Mouse (Mus musculus) heart, embryonic 15.5 days (tissue): Measurements from ENCODE around the gene Gjc3. TPM values are rescaled to one million over a fixed set of nuclear protein-coding genes. Genes with fewer than 3 reads are reported as not detected.
"Not testable (repeated sequence)": the region's sequence is repeated elsewhere in the genome, so short reads cannot be mapped to it uniquely, and the experiment has no call there.

Source experiments
- ATAC-seq: fragments of 200-750 bp; cut with Nextera tagmentation; replicated peaks from 2 replicates; pipeline ENCODE4 v1.8.0; 2017; ENCODE audit warnings: low read depth, moderate TSS enrichment; ENCODE audit not compliant: insufficient number of reproducible peaks, insufficient read depth, low FRiP score
- H3K27ac ChIP-seq: fragments of 300-500 bp; sonication (generic); 2 replicates; pipeline ENCODE4 v1.5.1; 2015; ENCODE audit warnings: mild to moderate bottlenecking, inconsistent platforms
- H3K27me3 ChIP-seq: fragments of 300-500 bp; sonication (generic); 2 replicates; pipeline ENCODE4 v1.6.1; 2015; ENCODE audit warnings: inconsistent platforms
- H3K36me3 ChIP-seq: fragments of 300-500 bp; sonication (generic); 2 replicates; pipeline ENCODE4 v1.6.1; 2015; ENCODE audit warnings: mild to moderate bottlenecking, inconsistent platforms
- H3K4me1 ChIP-seq: fragments of 300-500 bp; sonication (generic); replicated peaks from 2 replicates; pipeline ENCODE4 v1.6.1; 2015; ENCODE audit warnings: inconsistent platforms
- H3K4me2 ChIP-seq: fragments of 300-500 bp; sonication (generic); 2 replicates; pipeline ENCODE4 v1.6.1; 2015; ENCODE audit warnings: inconsistent platforms, mild to moderate bottlenecking, moderate library complexity
- H3K4me3 ChIP-seq: fragments of 300-500 bp; sonication (generic); 2 replicates; pipeline ENCODE4 v1.5.1; 2015; ENCODE audit warnings: mild to moderate bottlenecking, inconsistent platforms
- H3K9ac ChIP-seq: fragments of 300-500 bp; sonication (generic); 2 replicates; pipeline ENCODE4 v1.6.1; 2015; ENCODE audit warnings: mild to moderate bottlenecking, inconsistent platforms
- H3K9me3 ChIP-seq: fragments of 300-500 bp; sonication (generic); replicated peaks from 2 replicates; pipeline ENCODE4 v1.6.1; 2016; ENCODE audit warnings: inconsistent platforms
- WGBS: fragments of 180-500 bp; shearing (Covaris S2); methylation state at CpG from one replicate; pipeline ENCODE4 v1.1.7; 2015; ENCODE audit warnings: mixed read lengths; 5-methylcytosine and 5-hydroxymethylcytosine counted together
- polyA plus RNA-seq: library from polyadenylated mRNA; unstranded; fragments of >200 nt; fragmentation: Nextera tagmentation; extraction: Ambion mirVana; gene quantifications from 2 replicates; pipeline ENCODE4 v1.2.1, GENCODE M21; 2015

The Gjc3 gene
- polyA plus RNA-seq, 1 experiment from 2014 or later: not detected

DNA sequence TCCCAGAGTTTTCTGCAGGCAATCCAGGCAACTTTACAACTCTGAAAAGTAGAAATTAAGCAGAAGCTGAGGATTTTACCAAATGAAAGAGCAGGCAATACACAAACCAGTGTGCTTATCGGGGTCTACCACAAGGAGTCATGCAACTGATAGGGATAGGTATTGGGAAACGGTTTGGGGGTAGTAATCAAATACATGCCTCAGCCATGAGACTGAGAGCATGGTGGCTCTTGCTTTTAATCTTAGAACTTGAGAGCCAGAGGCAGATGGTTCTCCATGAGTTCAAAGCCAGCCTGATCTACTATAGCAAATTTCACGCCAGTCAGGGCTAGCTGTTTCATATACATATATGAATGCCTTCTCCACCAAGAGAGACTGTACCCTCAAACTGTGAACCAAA is 6.5 kb downstream of the Gjc3 start:
- no peak overlapping the region for H3K9ac ChIP-seq
- no peaks in the 10 kb centered on the region for H3K36me3 ChIP-seq
- no peak overlapping the region for H3K27ac ChIP-seq
- H3K27me3 ChIP-seq: no peaks in the 10 kb centered on the region
- ATAC-seq: no peak
- WGBS: 85% methylated on average over 3 of the region's 3 CpGs
- H3K4me3 ChIP-seq: no peak overlapping the region
- H3K9me3 ChIP-seq: no peaks in the 10 kb centered on the region
- no peaks in the 10 kb centered on the region for H3K4me1 ChIP-seq
- H3K4me2 ChIP-seq: no peak overlapping the region

- no peak overlapping the region for H3K4me2 ChIP-seq
- no peaks in the 10 kb centered on the region for H3K27me3 ChIP-seq
- WGBS: 30% methylated on average over 6 of the region's 6 CpGs
- H3K4me1 ChIP-seq: no peaks in the 10 kb centered on the region
- no peak for ATAC-seq
- no peak overlapping the region for H3K27ac ChIP-seq
- no peaks in the 10 kb centered on the region for H3K9me3 ChIP-seq
- no peak overlapping the region for H3K9ac ChIP-seq
- no peak overlapping the region for H3K4me3 ChIP-seq
- no peaks in the 10 kb centered on the region for H3K36me3 ChIP-seq
These were observed 11.7 kb downstream of the Gjc3 start for GRCm38 (mm10) chr5:137951218-137951617.

DNA sequence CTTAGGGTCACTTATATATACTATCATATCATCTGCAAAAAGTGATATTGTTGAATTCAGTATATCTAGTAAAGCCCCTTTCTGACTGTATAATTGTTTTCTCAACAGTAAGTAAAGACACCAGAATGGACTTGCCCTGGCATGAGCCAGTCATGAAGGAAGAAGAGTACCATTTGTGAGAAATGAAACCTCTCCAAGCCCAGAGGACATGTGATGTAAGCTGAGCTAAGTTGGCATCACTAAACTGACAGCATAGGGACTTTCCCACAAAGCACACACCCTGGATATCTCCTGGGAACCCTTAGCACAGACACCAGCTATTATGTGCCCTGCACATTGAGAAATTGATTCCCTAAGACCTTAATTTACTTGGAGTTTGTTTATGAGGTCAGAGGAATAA is 15.6 kb downstream of the Gjc3 start:
- H3K9me3 ChIP-seq: no peaks in the 10 kb centered on the region
- no peak for ATAC-seq
- H3K27me3 ChIP-seq: no peaks in the 10 kb centered on the region
- H3K4me3 ChIP-seq: no peak overlapping the region
- no peak overlapping the region for H3K9ac ChIP-seq
- no peaks in the 10 kb centered on the region for H3K4me1 ChIP-seq
- no peak overlapping the region for H3K4me2 ChIP-seq
- no peaks in the 10 kb centered on the region for H3K36me3 ChIP-seq
- no peak overlapping the region for H3K27ac ChIP-seq

GRCm38 (mm10) chr5:137943133-137943532 is 19.8 kb downstream of the Gjc3 start:
- no peak overlapping the region for H3K4me2 ChIP-seq
- no peaks in the 10 kb centered on the region for H3K4me1 ChIP-seq
- WGBS: 45% methylated on average over 1 of the region's 1 CpGs
- no peak overlapping the region for H3K4me3 ChIP-seq
- H3K36me3 ChIP-seq: no peaks in the 10 kb centered on the region
- ATAC-seq: no peak
- H3K9me3 ChIP-seq: no peaks in the 10 kb centered on the region
- H3K9ac ChIP-seq: no peak overlapping the region
- H3K27ac ChIP-seq: no peak overlapping the region
- no peaks in the 10 kb centered on the region for H3K27me3 ChIP-seq

GRCm38 (mm10) chr5:137940948-137941347 is 21.9 kb downstream of the Gjc3 start:
- no peak overlapping the region for H3K4me2 ChIP-seq
- H3K27ac ChIP-seq: no peak overlapping the region
- no peak for ATAC-seq
- no peak overlapping the region for H3K4me3 ChIP-seq
- H3K36me3 ChIP-seq: no peaks in the 10 kb centered on the region
- 83% methylated on average over 4 of the region's 4 CpGs for WGBS
- no peaks in the 10 kb centered on the region for H3K27me3 ChIP-seq
- no peaks in the 10 kb centered on the region for H3K9me3 ChIP-seq
- H3K9ac ChIP-seq: no peak overlapping the region
- H3K4me1 ChIP-seq: no peaks in the 10 kb centered on the region

DNA sequence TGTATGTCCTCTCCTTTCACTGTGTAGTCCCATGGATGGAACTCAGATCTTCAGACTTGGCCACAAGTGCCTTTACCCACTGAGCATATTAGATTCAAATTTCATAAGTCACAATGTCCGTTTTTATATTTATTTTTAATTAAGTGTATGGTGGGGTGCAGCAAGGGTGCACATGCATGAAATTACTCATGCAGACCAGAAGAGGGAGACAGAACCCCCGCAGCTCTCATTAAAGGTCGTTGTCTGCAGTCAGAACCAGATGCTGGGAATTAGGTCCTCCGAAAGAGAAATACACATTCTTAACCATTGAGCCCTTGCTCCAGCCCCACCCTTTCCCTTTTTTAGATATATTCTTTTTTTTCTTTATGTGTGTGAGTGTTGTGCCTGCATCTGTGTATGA is 25.7 kb downstream of the Gjc3 start:
- H3K36me3 ChIP-seq: no peaks in the 10 kb centered on the region
- H3K27me3 ChIP-seq: no peaks in the 10 kb centered on the region
- no peaks in the 10 kb centered on the region for H3K4me1 ChIP-seq
- no peak for ATAC-seq
- H3K27ac ChIP-seq: no peak overlapping the region
- H3K4me2 ChIP-seq: no peak overlapping the region
- H3K4me3 ChIP-seq: no peak overlapping the region
- WGBS: 56% methylated on average over 4 of the region's 4 CpGs
- no peaks in the 10 kb centered on the region for H3K9me3 ChIP-seq
- no peak overlapping the region for H3K9ac ChIP-seq

DNA sequence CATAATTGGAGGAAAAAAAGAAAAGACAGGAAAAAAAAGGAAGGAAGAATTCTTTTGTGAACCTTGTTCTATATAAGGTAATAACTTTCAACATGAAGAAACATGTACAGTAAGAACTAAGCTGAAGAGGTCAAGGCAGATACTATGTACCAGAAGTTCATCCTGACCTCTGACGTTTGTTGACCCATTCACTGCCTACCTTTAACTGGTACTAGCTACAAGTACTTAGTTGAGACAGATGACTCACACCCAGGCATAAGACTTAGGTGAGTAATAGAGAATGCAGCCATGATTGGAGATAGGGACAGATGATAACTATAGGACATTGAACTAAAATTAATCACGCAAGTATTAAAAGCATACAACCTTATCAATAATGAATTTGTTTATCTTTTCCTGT is 26.4 kb downstream of the Gjc3 start:
- Histone ChIP-seq H3K9ac (no peak overlapping the region), H3K4me2 (no peak overlapping the region), H3K27ac (no peak overlapping the region), H3K4me3 (no peak overlapping the region), H3K27me3 (no peaks in the 10 kb centered on the region), H3K36me3 (no peaks in the 10 kb centered on the region), H3K4me1 (no peaks in the 10 kb centered on the region), H3K9me3 (no peaks in the 10 kb centered on the region)
- ATAC-seq: no peak
- 81% methylated on average over 2 of the region's 2 CpGs for WGBS

GRCm38 (mm10) chr5:137933934-137934333 is 29.0 kb downstream of the Gjc3 start:
- not testable (repeated sequence) for H3K36me3 ChIP-seq, H3K27ac ChIP-seq, H3K4me2 ChIP-seq, H3K9ac ChIP-seq, H3K4me3 ChIP-seq, H3K9me3 ChIP-seq, H3K27me3 ChIP-seq, ATAC-seq, H3K4me1 ChIP-seq
- 67% methylated on average over 2 of the region's 2 CpGs for WGBS

- Histone ChIP-seq H3K27me3 (no peaks in the 10 kb centered on the region), H3K36me3 (no peaks in the 10 kb centered on the region), H3K4me1 (no peaks in the 10 kb centered on the region), H3K4me3 (no peak overlapping the region), H3K27ac (no peak overlapping the region), H3K9me3 (no peaks in the 10 kb centered on the region), H3K9ac (no peak overlapping the region), H3K4me2 (no peak overlapping the region)
- 75% methylated on average over 11 of the region's 11 CpGs for WGBS
- ATAC-seq: no peak
These were observed 34.5 kb downstream of the Gjc3 start for GRCm38 (mm10) chr5:137928439-137928838.

GRCm38 (mm10) chr5:137922171-137922570 is 40.7 kb downstream of the Gjc3 start:
- H3K9ac ChIP-seq: no peak overlapping the region
- no peak overlapping the region for H3K4me3 ChIP-seq
- no peaks in the 10 kb centered on the region for H3K27me3 ChIP-seq
- H3K27ac ChIP-seq: no peak overlapping the region
- no peaks in the 10 kb centered on the region for H3K36me3 ChIP-seq
- no peak overlapping the region for H3K4me2 ChIP-seq
- H3K9me3 ChIP-seq: no peaks in the 10 kb centered on the region
- H3K4me1 ChIP-seq: no peaks in the 10 kb centered on the region
- ATAC-seq: no peak

DNA sequence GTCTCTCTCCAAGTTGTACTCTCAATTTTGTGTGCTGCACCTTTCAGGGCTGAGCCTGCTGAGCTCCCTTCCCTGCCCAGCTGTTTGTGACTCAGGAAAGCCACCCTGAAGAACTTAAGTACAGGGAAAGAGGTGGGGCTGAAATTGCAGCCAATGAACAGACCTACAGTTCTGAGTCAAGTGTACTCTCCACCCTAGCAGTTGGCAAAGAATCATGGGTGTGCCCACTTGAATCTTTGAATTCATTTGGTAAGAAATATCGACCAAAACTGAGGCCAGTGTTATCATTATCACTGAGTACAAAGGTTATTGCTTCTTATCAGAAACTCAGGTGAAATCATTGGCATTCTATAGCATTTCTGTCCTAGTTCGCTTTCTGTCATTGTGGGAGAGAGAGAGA is 41.4 kb downstream of the Gjc3 start, which contains the start of gene Cyp3a13:
Cyp3a13 (minus strand) TSS at position 88 of the 400 bp plus-strand sequence.
- ATAC-seq: no peak
- Histone ChIP-seq H3K27ac (no peak within 1 kb of the TSS), H3K36me3 (no peaks in the 10 kb centered on the region), H3K4me3 (no peak within 1 kb of the TSS), H3K9me3 (no peaks in the 10 kb centered on the region), H3K4me1 (no peaks in the 10 kb centered on the region), H3K4me2 (no peak within 1 kb of the TSS), H3K27me3 (no peaks in the 10 kb centered on the region), H3K9ac (no peak within 1 kb of the TSS)
- WGBS: 47% methylated on average over 2 of the region's 2 CpGs

GRCm38 (mm10) chr5:137915550-137915949 is 47.3 kb downstream of the Gjc3 start:
- no peaks in the 10 kb centered on the region for H3K36me3 ChIP-seq
- WGBS: 66% methylated on average over 6 of the region's 6 CpGs
- H3K9me3 ChIP-seq: no peaks in the 10 kb centered on the region

GRCm38 (mm10) chr5:137914508-137914907 is 48.4 kb downstream of the Gjc3 start:
- no peak overlapping the region for H3K27ac ChIP-seq

More at GRCm38 (mm10) chr5:137915550-137915949, 47.3 kb downstream of the Gjc3 start:
- no peak overlapping the region for H3K27ac ChIP-seq
- H3K4me2 ChIP-seq: no peak overlapping the region
- no peak for ATAC-seq
- no peaks in the 10 kb centered on the region for H3K27me3 ChIP-seq
- H3K4me3 ChIP-seq: no peak overlapping the region
- H3K9ac ChIP-seq: no peak overlapping the region
- no peaks in the 10 kb centered on the region for H3K4me1 ChIP-seq

More at GRCm38 (mm10) chr5:137914508-137914907, 48.4 kb downstream of the Gjc3 start:
- no peaks in the 10 kb centered on the region for H3K36me3 ChIP-seq
- no peak overlapping the region for H3K9ac ChIP-seq
- no peak overlapping the region for H3K4me2 ChIP-seq
- H3K4me3 ChIP-seq: no peak overlapping the region
- H3K4me1 ChIP-seq: no peaks in the 10 kb centered on the region
- H3K27me3 ChIP-seq: no peaks in the 10 kb centered on the region
- ATAC-seq: no peak
- H3K9me3 ChIP-seq: no peaks in the 10 kb centered on the region
